Mouse (Mus musculus): ENCODE data around the gene Pcbp3. TPM values are rescaled to one million over a fixed set of nuclear protein-coding genes. Genes with fewer than 3 reads are reported as not detected.

The Pcbp3 gene
- polyA plus RNA-seq, 1 experiment: 0.32 TPM

DNA sequence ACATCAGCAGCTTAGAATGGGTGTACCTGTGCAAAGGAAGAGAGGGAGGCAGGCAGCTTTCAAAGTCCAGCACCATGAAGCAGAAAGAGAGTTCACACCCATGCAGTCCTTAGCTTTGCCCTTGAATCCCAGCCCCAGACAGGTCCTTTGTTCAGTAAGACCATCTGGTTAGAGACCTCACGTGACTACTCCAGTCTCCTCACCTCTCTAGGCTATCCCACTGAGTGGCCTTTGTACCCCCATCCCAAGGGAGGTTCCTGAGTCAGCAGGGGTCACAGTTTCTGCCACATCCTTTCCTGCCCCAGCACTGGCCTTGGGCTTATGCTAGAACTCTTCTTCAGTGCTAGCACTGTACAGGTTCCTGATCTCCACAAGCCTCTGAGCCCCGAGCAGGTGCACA is 142.4 kb downstream of the Pcbp3 start:
- Histone ChIP-seq H3K9me3 (ENCODE audit: control insufficient read depth, low read length) (no peaks in the 10 kb centered on the region), H3K27me3 (ENCODE audit: control insufficient read depth) (no peaks in the 10 kb centered on the region), H3K4me1 (ENCODE audit: control insufficient read depth) (no peaks in the 10 kb centered on the region), H3K4me3 (replicated peaks) (no peak overlapping the region), H3K36me3 (ENCODE audit: control insufficient read depth) (no peaks in the 10 kb centered on the region)
- TF ChIP-seq TAL1 (IDR thresholded peaks at IDR 0.05; ENCODE audit: low read length): no peak
- TF ChIP-seq GATA1 (IDR thresholded peaks at IDR 0.05; ENCODE audit: low read length): no peak

- Histone ChIP-seq H3K27me3 (ENCODE audit: control insufficient read depth) (no peaks in the 10 kb centered on the region), H3K4me1 (ENCODE audit: control insufficient read depth) (no peaks in the 10 kb centered on the region), H3K9me3 (ENCODE audit: control insufficient read depth, low read length) (no peaks in the 10 kb centered on the region), H3K36me3 (ENCODE audit: control insufficient read depth) (no peaks in the 10 kb centered on the region), H3K4me3 (replicated peaks) (no peak overlapping the region)
- no peak for TF ChIP-seq GATA1 (IDR thresholded peaks at IDR 0.05; ENCODE audit: low read length)
- no peak for TF ChIP-seq TAL1 (IDR thresholded peaks at IDR 0.05; ENCODE audit: low read length)
Measured at GRCm38 (mm10) chr10:76818337-76818736, 143.3 kb downstream of the Pcbp3 start.

DNA sequence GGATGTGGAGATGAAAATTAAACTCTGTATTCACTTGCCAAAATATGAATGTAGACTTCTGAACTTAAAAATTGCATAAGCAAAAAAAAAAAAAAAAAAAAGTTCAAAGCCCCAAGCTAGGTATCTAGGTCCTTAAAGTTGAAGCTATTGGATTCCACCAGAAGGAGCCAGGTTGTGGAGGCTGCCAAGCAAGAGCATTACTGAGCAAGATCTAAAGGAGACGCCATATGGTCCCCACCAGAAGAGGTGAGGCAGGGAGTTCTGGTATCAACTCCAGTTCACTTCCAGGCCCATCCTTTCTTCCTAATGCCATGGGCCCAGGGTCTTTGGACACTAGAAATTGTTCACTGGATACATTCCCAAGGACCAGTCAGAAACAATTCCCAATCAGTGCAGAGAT is 144.8 kb downstream of the Pcbp3 start:
- H3K4me3 ChIP-seq (replicated peaks): no peak overlapping the region
- no peaks in the 10 kb centered on the region for H3K4me1 ChIP-seq (ENCODE audit: control insufficient read depth)
- H3K27me3 ChIP-seq (ENCODE audit: control insufficient read depth): no peaks in the 10 kb centered on the region
- H3K9me3 ChIP-seq (ENCODE audit: control insufficient read depth, low read length): no peaks in the 10 kb centered on the region
- no peaks in the 10 kb centered on the region for H3K36me3 ChIP-seq (ENCODE audit: control insufficient read depth)
- no peak for TF ChIP-seq GATA1 (IDR thresholded peaks at IDR 0.05; ENCODE audit: low read length)
- no peak for TF ChIP-seq TAL1 (IDR thresholded peaks at IDR 0.05; ENCODE audit: low read length)

- TF ChIP-seq TAL1 (IDR thresholded peaks at IDR 0.05; ENCODE audit: low read length) (no peak), GATA1 (IDR thresholded peaks at IDR 0.05; ENCODE audit: low read length) (no peak)
- Histone ChIP-seq H3K36me3 (ENCODE audit: control insufficient read depth) (no peaks in the 10 kb centered on the region), H3K27me3 (ENCODE audit: control insufficient read depth) (no peaks in the 10 kb centered on the region)
Measured at GRCm38 (mm10) chr10:76816436-76816835, 145.3 kb downstream of the Pcbp3 start.

DNA sequence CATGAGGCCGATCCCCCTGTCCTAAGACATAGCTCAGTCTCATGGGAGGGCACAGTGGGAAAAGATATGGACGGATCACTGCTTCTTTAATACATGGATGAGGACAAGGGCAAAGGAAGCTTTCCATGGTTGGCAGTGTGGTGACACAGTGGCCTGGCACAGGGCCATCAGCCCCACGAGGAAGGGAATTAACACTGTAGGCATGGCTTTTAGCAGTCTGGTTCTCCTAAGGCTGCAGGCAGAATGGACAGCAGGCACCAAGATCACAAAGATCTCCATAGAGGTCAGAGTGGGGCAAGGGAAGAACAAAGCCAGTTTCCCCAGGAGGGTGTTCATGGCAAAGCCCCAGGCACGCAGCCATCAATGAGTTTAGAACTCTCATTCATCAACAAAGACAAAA is 146.2 kb downstream of the Pcbp3 start:
- H3K36me3 ChIP-seq (ENCODE audit: control insufficient read depth): no peaks in the 10 kb centered on the region
- H3K4me3 ChIP-seq (replicated peaks): no peak overlapping the region
- H3K4me1 ChIP-seq (ENCODE audit: control insufficient read depth): no peaks in the 10 kb centered on the region
- TF ChIP-seq GATA1 (IDR thresholded peaks at IDR 0.05; ENCODE audit: low read length) (no peak), TAL1 (IDR thresholded peaks at IDR 0.05; ENCODE audit: low read length) (no peak)
- no peaks in the 10 kb centered on the region for H3K27me3 ChIP-seq (ENCODE audit: control insufficient read depth)
- H3K9me3 ChIP-seq (ENCODE audit: control insufficient read depth, low read length): no peaks in the 10 kb centered on the region

More at GRCm38 (mm10) chr10:76816436-76816835, 145.3 kb downstream of the Pcbp3 start:
- Histone ChIP-seq H3K9me3 (ENCODE audit: control insufficient read depth, low read length) (no peaks in the 10 kb centered on the region), H3K4me1 (ENCODE audit: control insufficient read depth) (no peaks in the 10 kb centered on the region), H3K4me3 (replicated peaks) (no peak overlapping the region)

DNA sequence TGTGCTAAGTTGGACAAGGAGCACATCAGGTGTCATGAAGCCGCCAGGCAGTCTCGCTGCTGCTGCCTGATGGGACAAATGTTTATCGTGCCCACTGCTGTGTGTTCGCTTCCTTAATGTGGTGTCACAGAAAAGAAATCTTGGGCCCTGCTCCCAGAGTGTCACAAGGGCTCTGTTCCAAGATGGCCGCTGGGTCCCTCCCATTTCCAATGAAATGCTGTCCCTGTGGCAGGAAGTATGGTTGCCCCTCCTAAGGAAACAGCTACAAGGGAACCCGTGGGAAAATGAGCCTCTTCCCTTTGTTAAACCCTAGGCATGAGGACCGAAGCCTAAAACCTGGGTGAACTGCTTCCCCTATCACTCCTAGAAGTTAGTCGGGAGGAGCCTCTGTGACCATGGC is 146.9 kb downstream of the Pcbp3 start:
- Histone ChIP-seq H3K36me3 (ENCODE audit: control insufficient read depth) (no peaks in the 10 kb centered on the region), H3K9me3 (ENCODE audit: control insufficient read depth, low read length) (no peaks in the 10 kb centered on the region), H3K4me1 (ENCODE audit: control insufficient read depth) (no peaks in the 10 kb centered on the region), H3K4me3 (replicated peaks) (no peak overlapping the region), H3K27me3 (ENCODE audit: control insufficient read depth) (no peaks in the 10 kb centered on the region)
- TF ChIP-seq GATA1 (IDR thresholded peaks at IDR 0.05; ENCODE audit: low read length) (no peak), TAL1 (IDR thresholded peaks at IDR 0.05; ENCODE audit: low read length) (no peak)

DNA sequence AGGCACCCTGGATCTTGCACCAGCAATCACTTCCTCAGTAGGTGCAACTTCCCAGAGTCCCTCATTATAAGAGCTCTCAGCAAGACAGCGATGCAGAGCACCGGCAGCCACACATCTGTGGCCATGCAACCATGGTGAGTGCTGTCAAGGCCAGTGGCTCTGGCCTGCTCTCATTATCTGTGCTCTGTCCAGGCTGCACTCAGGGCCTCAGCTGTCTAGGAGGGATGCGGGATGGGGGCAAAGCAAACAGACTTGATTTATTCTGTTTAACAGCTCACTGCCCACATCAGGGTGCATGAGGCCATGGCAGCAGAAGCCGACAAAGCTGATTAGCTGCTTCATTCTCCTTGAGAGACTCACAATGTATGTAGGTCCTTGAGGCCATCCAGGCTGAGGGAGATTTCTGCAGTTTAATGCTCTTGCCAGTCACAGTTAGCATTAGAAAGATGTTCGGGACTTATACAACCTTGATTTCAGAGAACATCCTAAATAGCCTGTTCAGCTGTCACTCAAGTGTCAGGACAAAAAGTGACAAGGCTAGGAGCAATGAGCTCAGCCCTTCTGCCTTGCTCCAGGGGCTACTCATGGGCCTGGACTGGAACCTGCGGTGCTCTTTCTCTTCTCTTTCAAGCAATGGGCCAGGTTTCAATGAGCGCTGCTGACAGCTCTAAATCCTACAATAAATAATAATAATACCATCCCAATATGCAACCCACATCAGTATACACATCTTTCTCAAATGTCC is 151.6 kb downstream of the Pcbp3 start:
- H3K9me3 ChIP-seq (ENCODE audit: control insufficient read depth, low read length): no peaks in the 10 kb centered on the region
- no peak overlapping the region for H3K4me3 ChIP-seq (replicated peaks)
- TF ChIP-seq GATA1 (IDR thresholded peaks at IDR 0.05; ENCODE audit: low read length) (no peak), TAL1 (IDR thresholded peaks at IDR 0.05; ENCODE audit: low read length) (no peak)
- peaks cover 3% of the 10 kb centered on the region; the same call in 1 of the 2 replicates for H3K4me1 ChIP-seq (ENCODE audit: control insufficient read depth)
- no peaks in the 10 kb centered on the region for H3K27me3 ChIP-seq (ENCODE audit: control insufficient read depth)
- H3K36me3 ChIP-seq (ENCODE audit: control insufficient read depth): no peaks in the 10 kb centered on the region

- Histone ChIP-seq H3K4me1 (ENCODE audit: control insufficient read depth) (peaks cover 3% of the 10 kb centered on the region; the same call in 1 of the 2 replicates), H3K27me3 (ENCODE audit: control insufficient read depth) (no peaks in the 10 kb centered on the region), H3K4me3 (replicated peaks) (no peak overlapping the region), H3K36me3 (ENCODE audit: control insufficient read depth) (no peaks in the 10 kb centered on the region), H3K9me3 (ENCODE audit: control insufficient read depth, low read length) (no peaks in the 10 kb centered on the region)
- TF ChIP-seq GATA1 (IDR thresholded peaks at IDR 0.05; ENCODE audit: low read length): no peak
- TF ChIP-seq TAL1 (IDR thresholded peaks at IDR 0.05; ENCODE audit: low read length): no peak
Measured at GRCm38 (mm10) chr10:76809439-76809838, 152.2 kb downstream of the Pcbp3 start.

DNA sequence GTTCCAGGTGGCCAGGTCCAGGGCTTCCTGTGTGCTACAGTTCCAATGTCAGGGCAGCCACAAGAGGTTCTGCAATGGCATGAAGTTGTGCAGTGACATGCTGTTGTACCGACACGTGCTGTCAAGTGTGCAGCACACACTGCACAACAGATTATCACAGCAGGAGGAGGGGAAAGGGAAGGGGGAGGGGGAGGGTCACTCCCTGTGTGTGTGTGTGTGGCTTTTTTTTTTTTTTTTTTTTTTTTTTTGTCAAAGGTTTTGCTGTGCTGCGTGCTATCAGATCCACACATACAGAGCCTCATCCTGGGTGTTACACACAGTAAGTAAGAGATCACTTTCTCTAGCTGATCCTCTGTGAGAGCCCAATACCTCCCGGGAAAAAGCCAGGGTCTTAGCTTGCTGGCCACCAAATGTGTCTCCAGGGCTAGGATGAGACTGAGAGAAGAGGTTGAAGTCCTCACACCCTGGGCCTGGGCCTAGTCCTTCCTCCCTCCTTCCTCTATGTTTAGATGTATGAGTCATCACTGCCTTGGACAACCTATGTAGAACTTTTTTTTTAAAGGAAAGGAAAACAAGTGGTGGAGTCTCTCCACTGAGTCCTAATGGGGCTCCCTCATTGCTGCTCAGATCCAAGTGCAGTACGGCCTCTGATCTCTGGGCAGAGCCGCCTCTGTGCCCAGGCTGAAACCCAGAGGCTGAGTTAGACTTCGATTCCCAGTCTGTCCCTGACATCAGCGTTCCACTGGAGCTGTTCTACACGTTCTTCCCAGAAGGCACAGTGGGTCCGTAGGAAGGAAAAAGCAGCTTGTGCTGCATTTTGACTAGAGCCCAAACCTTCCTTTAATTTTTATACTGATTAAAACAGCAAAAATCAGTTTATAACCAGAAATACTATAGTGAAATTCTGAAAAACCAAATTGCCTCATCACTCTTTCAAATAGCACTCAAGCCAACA is 153.0 kb downstream of the Pcbp3 start:
- TF ChIP-seq GATA1 (IDR thresholded peaks at IDR 0.05; ENCODE audit: low read length): no peak
- TF ChIP-seq TAL1 (IDR thresholded peaks at IDR 0.05; ENCODE audit: low read length): no peak
- H3K4me3 ChIP-seq (replicated peaks): no peak overlapping the region
- H3K36me3 ChIP-seq (ENCODE audit: control insufficient read depth): no peaks in the 10 kb centered on the region
- H3K9me3 ChIP-seq (ENCODE audit: control insufficient read depth, low read length): no peaks in the 10 kb centered on the region
- peaks cover 3% of the 10 kb centered on the region; the same call in 1 of the 2 replicates for H3K4me1 ChIP-seq (ENCODE audit: control insufficient read depth)
- H3K27me3 ChIP-seq (ENCODE audit: control insufficient read depth): no peaks in the 10 kb centered on the region

Measured in erythroblast, embryonic 14.5 days (primary cell).